Mouse (Mus musculus) kidney, embryonic 14.5 days (tissue): Measurements from ENCODE around the gene Gstp3. TPM values are rescaled to one million over a fixed set of nuclear protein-coding genes. Genes with fewer than 3 reads are reported as not detected.

Source experiments
- ATAC-seq: fragments of 200-750 bp; cut with Nextera tagmentation; 2 replicates; pipeline ENCODE4 v1.8.0; 2017; ENCODE audit warnings: moderate number of reproducible peaks, mild to moderate bottlenecking, moderate TSS enrichment, moderate library complexity; ENCODE audit not compliant: low FRiP score, low TSS enrichment
- H3K27ac ChIP-seq: fragments of 300-500 bp; sonication (generic); 2 replicates; pipeline ENCODE4 v1.5.1; 2014; ENCODE audit warnings: low read depth, mild to moderate bottlenecking, low read length, moderate library complexity, mixed read lengths
- H3K27me3 ChIP-seq: fragments of 300-500 bp; sonication (generic); 2 replicates; pipeline ENCODE4 v1.6.1; 2014; ENCODE audit warnings: mild to moderate bottlenecking, low read length; ENCODE audit not compliant: control insufficient read depth, insufficient read depth
- H3K36me3 ChIP-seq: fragments of 300-500 bp; sonication (generic); 2 replicates; pipeline ENCODE4 v1.6.1; 2014; ENCODE audit warnings: low read length, mixed read lengths; ENCODE audit not compliant: control insufficient read depth, insufficient read depth
- H3K4me1 ChIP-seq: fragments of 300-500 bp; sonication (generic); 2 replicates; pipeline ENCODE4 v1.6.1; 2014; ENCODE audit warnings: low read length, mixed read lengths; ENCODE audit not compliant: control insufficient read depth, insufficient read depth
- H3K4me2 ChIP-seq: fragments of 300-500 bp; sonication (generic); replicated peaks from 2 replicates; pipeline ENCODE4 v1.6.1; 2014; ENCODE audit warnings: low read depth, mild to moderate bottlenecking, low read length
- H3K4me3 ChIP-seq: fragments of 300-500 bp; sonication (generic); 2 replicates; pipeline ENCODE4 v1.5.1; 2014; ENCODE audit warnings: mild to moderate bottlenecking, low read length
- H3K9ac ChIP-seq: fragments of 300-500 bp; sonication (generic); 2 replicates; pipeline ENCODE4 v1.6.1; 2014; ENCODE audit warnings: low read depth, mild to moderate bottlenecking, low read length, moderate library complexity
- H3K9me3 ChIP-seq: fragments of 300-500 bp; sonication (generic); 2 replicates; pipeline ENCODE4 v1.6.1; 2016; ENCODE audit warnings: low read length; ENCODE audit not compliant: control insufficient read depth
- WGBS: fragments of 180-500 bp; shearing (Covaris S2); extraction: QIAGEN DNeasy Blood & Tissue Kit; methylation state at CpG from one replicate; pipeline ENCODE4 v1.1.7; 2014; 5-methylcytosine and 5-hydroxymethylcytosine counted together
- polyA plus RNA-seq: library from polyadenylated mRNA; unstranded; fragments of >200 nt; fragmentation: Nextera tagmentation; extraction: Ambion mirVana; gene quantifications from 2 replicates; pipeline ENCODE4 v1.2.1, GENCODE M21; 2014

Gstp3 gene
- polyA plus RNA-seq, 1 experiment from 2014 or later, result 0.34 TPM

DNA sequence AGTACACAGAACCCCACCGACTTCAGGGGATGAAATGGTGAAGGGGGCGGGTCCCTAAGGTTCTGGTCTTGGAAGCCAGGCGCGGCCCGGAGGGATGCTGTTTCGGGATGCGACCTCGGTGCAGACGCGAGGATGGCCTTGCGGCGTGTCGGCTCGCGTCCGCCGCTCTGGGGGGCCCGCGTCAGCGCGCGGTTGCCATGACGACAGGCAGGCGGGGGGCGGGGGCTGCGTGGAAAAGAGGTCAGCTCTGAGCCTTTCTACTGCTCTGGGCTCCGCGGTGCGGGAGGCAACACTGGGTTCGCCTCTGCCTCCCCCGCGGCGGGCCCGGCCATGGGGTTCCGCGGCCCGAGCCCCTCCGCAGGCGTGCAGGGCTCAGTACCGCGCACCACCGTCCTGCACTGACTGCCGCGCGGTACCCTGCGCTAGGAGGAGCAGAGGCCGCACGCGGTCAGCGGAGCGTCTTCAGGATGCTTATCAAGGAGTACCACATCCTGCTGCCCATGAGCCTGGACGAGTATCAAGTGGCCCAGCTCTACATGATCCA lies 41.4 kb upstream of the Gstp3 start:
- Histone ChIP-seq H3K27me3 (peaks cover 13% of the 10 kb centered on the region), H3K4me3 (peak overlapping the region; percentile 49), H3K9ac (peak overlapping the region; percentile 49), H3K4me2 (peak overlapping the region; percentile 78), H3K9me3 (no peaks in the 10 kb centered on the region), H3K36me3 (no peaks in the 10 kb centered on the region; the same call in 1 of the 2 replicates), H3K27ac (no peak overlapping the region), H3K4me1 (peaks cover 27% of the 10 kb centered on the region)
- no peak for ATAC-seq
- WGBS, result under 1% methylated on average over 52 of the region's 52 CpGs

DNA sequence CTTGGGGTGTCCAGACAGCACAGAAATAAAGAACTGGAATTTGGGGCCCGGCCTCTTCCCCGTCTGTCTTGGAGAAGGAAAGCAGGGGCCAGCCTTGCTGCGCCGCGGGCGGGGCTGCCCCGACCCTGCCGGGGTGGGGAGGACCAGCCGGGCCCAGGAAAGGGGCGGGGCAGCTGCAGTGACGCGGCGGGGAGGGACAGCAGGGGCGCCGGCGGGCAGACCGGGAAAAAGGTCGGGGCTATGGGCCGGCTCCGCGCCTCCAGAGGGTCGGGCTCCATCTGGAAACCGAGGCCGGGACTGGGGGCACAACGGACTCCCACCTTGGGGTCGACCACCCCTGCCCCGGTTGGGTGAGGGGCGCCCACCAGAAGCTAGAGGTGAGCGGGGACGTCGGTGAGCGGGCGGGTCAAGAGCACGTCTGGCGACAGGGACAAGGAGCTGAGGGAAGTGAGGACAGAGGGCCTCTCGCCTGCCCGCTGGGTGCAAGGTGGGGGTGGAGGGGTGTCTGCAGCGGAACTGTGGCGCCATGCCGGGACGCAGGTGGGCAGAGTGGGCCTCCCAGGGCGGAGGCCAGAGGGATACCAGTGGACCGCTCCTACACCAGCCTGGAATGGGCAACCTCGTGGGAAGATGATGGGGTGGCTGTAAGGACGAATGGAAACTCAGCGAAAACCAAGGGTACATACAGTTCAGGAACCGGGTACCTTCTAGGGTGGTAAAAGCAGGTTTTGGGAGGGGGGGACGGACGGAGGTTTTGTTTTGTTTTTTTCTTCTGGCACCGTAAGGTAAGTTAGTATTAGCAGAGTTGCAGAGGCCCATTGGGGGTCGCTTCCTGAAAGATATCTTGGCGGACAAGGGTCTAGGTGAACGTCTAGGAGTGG lies 40.7 kb upstream of the Gstp3 start, which contains the start of gene Pitpnm1:
Pitpnm1 (plus strand) TSS at position 162 of the 881 bp plus-strand sequence.
- Histone ChIP-seq H3K27ac (no peak within 1 kb of the TSS; the same call in 1 of the 2 replicates), H3K4me3 (peak within 1 kb of the TSS; percentile 49), H3K4me2 (peak within 1 kb of the TSS; percentile 78), H3K9me3 (no peaks in the 10 kb centered on the region), H3K27me3 (peaks cover 13% of the 10 kb centered on the region), H3K4me1 (peaks cover 27% of the 10 kb centered on the region), H3K36me3 (no peaks in the 10 kb centered on the region), H3K9ac (peak within 1 kb of the TSS; percentile 66)
- WGBS, result under 1% methylated on average over 53 of the region's 53 CpGs
- no peak for ATAC-seq

DNA sequence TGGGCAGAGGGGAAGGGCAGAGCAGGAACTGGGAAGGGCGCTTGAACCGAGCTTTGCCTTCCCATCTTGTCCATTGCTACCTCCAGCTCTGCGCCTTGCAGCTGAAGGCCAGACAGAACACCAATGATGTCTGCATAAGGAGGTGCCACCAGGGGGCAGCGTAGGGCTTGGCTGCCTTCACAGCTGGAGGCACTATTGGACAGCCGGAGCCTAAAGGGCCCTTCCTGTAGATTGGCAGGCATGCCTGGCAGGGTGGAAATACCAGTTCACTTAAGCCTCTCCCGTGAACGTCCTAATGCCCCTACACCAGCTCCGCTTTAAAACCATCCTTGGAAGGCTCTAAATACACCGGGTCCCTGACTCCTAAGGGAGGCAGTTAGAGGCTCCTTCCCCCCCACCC lies 39.7 kb upstream of the Gstp3 start:
- no peak overlapping the region; the same call in 1 of the 2 replicates for H3K27ac ChIP-seq
- no peak overlapping the region; the same call in 1 of the 2 replicates for H3K4me3 ChIP-seq
- H3K9me3 ChIP-seq, result no peaks in the 10 kb centered on the region
- ATAC-seq, result no peak
- 14% methylated on average over 9 of the region's 9 CpGs for WGBS
- H3K4me2 ChIP-seq, result peak overlapping the region; percentile 78; the same call in 1 of the 2 replicates
- no peaks in the 10 kb centered on the region for H3K36me3 ChIP-seq
- H3K27me3 ChIP-seq, result peaks cover 13% of the 10 kb centered on the region
- H3K9ac ChIP-seq, result no peak overlapping the region
- H3K4me1 ChIP-seq, result peaks cover 27% of the 10 kb centered on the region

DNA sequence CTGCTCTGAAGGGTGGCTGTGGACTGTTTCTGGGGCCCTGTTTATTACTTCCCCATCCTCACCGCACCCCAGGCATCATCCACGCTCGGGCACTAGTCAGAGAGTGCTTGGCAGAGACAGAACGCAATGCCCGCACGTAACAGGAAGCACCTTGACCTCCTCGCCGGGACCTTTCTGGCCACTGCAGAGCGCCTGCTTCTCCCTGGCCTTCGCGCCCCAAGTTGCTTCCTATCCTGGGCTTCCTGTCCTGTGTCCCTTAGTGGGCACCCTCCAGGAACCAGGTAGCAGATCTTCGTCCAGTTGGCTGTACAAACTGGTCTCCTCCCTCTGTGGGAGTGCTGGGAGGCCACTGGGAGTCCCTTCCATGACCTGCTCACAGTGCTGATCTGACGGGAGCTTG lies 39.1 kb upstream of the Gstp3 start:
- Histone ChIP-seq H3K9me3 (no peaks in the 10 kb centered on the region), H3K27me3 (peaks cover 13% of the 10 kb centered on the region), H3K4me3 (no peak overlapping the region), H3K4me1 (peaks cover 27% of the 10 kb centered on the region), H3K27ac (no peak overlapping the region), H3K4me2 (no peak overlapping the region), H3K9ac (no peak overlapping the region), H3K36me3 (no peaks in the 10 kb centered on the region)
- no peak for ATAC-seq
- 87% methylated on average over 13 of the region's 13 CpGs for WGBS

DNA sequence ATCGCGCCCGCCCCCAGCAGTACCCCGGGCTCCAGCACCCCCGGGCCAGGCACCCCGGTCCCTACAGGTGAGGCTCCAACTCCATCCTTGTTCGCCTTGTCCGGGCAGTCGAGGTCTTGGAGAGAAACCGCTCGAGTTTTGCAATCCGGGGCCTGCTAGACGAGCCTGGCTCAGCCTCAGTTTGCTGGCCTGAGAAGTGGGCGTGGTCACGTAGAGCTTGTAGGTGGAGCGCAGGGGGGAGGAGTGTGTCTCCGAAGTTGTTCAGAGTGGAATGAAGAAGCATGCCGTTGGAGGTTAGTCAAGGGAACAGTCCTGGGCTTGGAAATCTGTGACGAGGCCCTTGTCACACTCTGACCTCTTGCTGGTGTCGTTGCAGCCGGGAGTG lies 38.1 kb upstream of the Gstp3 start:
- H3K4me1 ChIP-seq, result peaks cover 27% of the 10 kb centered on the region
- peak overlapping the region; percentile 43 for H3K9ac ChIP-seq
- no peaks in the 10 kb centered on the region for H3K36me3 ChIP-seq
- WGBS, result 2% methylated on average over 21 of the region's 21 CpGs
- H3K27ac ChIP-seq, result peak overlapping the region; percentile 49; the same call in 1 of the 2 replicates
- peak overlapping the region; percentile 54 for H3K4me2 ChIP-seq
- peak overlapping the region; percentile 55 for H3K4me3 ChIP-seq
- no peaks in the 10 kb centered on the region for H3K9me3 ChIP-seq
- H3K27me3 ChIP-seq, result peaks cover 11% of the 10 kb centered on the region; the same call in 1 of the 2 replicates
- ATAC-seq, result peak; percentile 38; the same call in 1 of the 2 replicates

DNA sequence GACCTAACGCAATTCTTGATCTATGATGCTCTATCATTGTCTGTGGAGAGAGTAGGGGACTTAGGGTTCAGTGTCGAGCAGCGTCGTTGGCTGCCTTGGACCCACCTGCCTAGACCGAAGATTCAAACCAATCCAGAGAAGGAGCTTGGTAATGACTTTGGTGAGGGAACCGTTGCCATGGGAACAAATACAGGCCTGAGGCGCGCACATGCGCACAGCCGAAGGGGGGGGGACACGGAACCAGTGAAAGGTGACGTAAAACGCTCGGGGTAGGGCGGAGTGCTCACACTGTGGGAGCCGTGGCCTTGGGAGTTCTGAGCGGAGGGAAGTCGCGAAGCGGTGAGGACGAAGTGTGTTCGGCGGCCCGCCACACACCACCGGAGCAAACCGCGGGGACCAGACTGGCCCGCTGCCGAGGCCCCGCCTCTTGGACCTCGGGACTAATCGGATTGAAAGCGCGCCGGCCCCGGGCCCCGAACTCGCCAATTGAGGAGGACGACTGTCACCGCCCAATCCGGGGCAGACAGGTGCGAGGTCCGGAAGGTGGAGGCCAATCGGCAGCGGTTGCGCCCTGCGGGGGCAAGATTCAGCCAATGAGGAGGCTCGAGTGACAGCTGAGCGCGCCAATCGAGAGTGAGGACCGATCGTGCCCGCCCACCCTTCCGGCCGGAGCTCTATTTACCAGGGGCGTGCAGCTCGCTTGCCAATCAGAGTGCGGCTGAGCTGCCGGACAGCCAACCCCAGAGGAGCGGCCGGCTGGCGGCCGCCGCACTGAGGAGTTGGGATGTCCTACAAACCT lies 37.5 kb upstream of the Gstp3 start, which contains the start of gene Cdk2ap2:
Cdk2ap2 (plus strand) TSS at position 541 of the 799 bp plus-strand sequence.
- no peaks in the 10 kb centered on the region for H3K36me3 ChIP-seq
- H3K4me1 ChIP-seq, result peaks cover 27% of the 10 kb centered on the region
- under 1% methylated on average over 65 of the region's 65 CpGs for WGBS

DNA sequence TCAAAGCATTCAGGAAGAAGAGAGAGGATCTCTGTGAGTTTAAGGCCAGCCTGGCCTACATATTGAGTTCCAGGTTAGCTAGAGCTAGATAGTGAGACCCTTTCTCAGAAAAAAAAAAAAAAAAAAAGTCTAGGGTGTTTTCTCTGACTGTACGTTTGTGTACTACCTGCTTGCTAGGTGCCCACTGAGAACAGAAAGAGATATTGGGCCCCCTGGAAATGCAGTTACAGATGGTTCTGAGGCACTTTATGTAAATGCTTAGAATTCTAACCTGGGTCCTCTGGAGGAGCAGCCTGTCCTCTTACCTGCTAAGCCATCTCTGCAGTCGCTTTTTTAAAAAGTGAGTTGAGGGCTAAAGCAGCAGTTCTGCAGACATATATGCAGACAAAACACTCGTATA lies 36.4 kb upstream of the Gstp3 start:
- H3K27me3 ChIP-seq, result peaks cover 2% of the 10 kb centered on the region; the same call in 1 of the 2 replicates
- ATAC-seq, result no peak
- no peak overlapping the region for H3K4me3 ChIP-seq
- no peak overlapping the region for H3K27ac ChIP-seq
- no peak overlapping the region for H3K4me2 ChIP-seq
- 71% methylated on average over 3 of the region's 3 CpGs for whole genome bisulfite sequencing
- no peaks in the 10 kb centered on the region for H3K36me3 ChIP-seq
- H3K4me1 ChIP-seq, result peaks cover 25% of the 10 kb centered on the region
- H3K9me3 ChIP-seq, result no peaks in the 10 kb centered on the region
- no peak overlapping the region for H3K9ac ChIP-seq

More for the DNA sequence above, 37.5 kb upstream of the Gstp3 start, which contains the start of gene Cdk2ap2:
- Histone ChIP-seq H3K27me3 (peaks cover 10% of the 10 kb centered on the region; the same call in 1 of the 2 replicates), H3K9me3 (no peaks in the 10 kb centered on the region), H3K4me2 (peak within 1 kb of the TSS; percentile 54), H3K4me3 (peak within 1 kb of the TSS; percentile 55), H3K9ac (peak within 1 kb of the TSS; percentile 59), H3K27ac (peak within 1 kb of the TSS; percentile 73)
- peak; percentile 94 for ATAC-seq

DNA sequence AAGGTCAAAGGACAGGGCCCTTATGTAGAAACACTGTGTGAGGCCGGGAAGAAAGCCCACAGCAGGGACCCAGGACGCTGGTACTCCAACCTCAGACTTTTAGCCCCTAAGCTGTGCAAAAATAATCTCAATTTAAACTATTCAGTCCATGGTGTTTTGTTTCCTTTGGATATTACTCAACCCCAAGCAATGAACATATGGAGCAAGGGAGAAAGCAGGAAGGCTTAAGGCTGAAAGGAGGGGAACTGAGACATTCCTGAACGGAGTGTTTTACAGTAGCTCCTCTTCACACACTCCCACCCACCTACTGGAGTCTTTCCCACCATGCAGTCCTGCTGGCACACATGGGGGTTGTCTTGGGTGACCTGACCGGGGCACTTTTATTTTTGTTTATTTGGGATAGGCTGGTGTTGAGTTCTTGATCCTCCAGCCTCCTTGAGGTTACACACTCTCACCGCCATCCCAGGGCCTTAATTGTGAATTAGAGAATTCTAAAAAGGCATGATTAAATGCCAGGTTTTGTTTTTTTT lies 35.5 kb upstream of the Gstp3 start:
- H3K4me2 ChIP-seq, result no peak overlapping the region
- no peaks in the 10 kb centered on the region for H3K27me3 ChIP-seq
- H3K9ac ChIP-seq, result no peak overlapping the region
- H3K36me3 ChIP-seq, result no peaks in the 10 kb centered on the region
- H3K4me3 ChIP-seq, result no peak overlapping the region
- no peak for ATAC-seq
- 76% methylated on average over 5 of the region's 5 CpGs for WGBS
- no peak overlapping the region for H3K27ac ChIP-seq
- H3K9me3 ChIP-seq, result no peaks in the 10 kb centered on the region
- peaks cover 19% of the 10 kb centered on the region; the same call in 1 of the 2 replicates for H3K4me1 ChIP-seq
